Mouse (Mus musculus) intestine, embryonic 14.5 days (tissue): ENCODE results near the gene Ap2m1. TPM values are rescaled to one million over a fixed set of nuclear protein-coding genes. Genes with fewer than 3 reads are reported as not detected.

ENCODE experiments used
- ATAC-seq: fragments of 200-750 bp; cut with Nextera tagmentation; replicated peaks from 2 replicates; pipeline ENCODE4 v1.8.0; 2017; ENCODE audit warnings: low read depth, moderate number of reproducible peaks, moderate TSS enrichment, moderate library complexity; ENCODE audit not compliant: low FRiP score, low TSS enrichment
- DNase-seq: peaks from one replicate; pipeline ENCODE4 v3.0.0-alpha.2; 2018; ENCODE audit warnings: low spot score
- H3K27ac ChIP-seq: fragments of 300-500 bp; sonication (generic); 2 replicates; pipeline ENCODE4 v1.5.1; 2014; ENCODE audit warnings: low read depth, mild to moderate bottlenecking, control low read depth
- H3K27me3 ChIP-seq: fragments of 300-500 bp; sonication (generic); replicated peaks from 2 replicates; pipeline ENCODE4 v1.6.1; 2014; ENCODE audit warnings: low read length, control low read depth; ENCODE audit not compliant: control insufficient read depth, insufficient read depth
- H3K36me3 ChIP-seq: fragments of 300-500 bp; sonication (generic); 2 replicates; pipeline ENCODE4 v1.6.1; 2014; ENCODE audit warnings: low read length, control low read depth; ENCODE audit not compliant: control insufficient read depth, insufficient read depth
- H3K4me1 ChIP-seq: fragments of 300-500 bp; sonication (generic); replicated peaks from 2 replicates; pipeline ENCODE4 v1.6.1; 2014; ENCODE audit warnings: low read length, control low read depth, mixed read lengths; ENCODE audit not compliant: control insufficient read depth, insufficient read depth
- H3K4me2 ChIP-seq: fragments of 300-500 bp; sonication (generic); 2 replicates; pipeline ENCODE4 v1.6.1; 2014; ENCODE audit warnings: low read length
- H3K4me3 ChIP-seq: fragments of 300-500 bp; sonication (generic); 2 replicates; pipeline ENCODE4 v1.5.1; 2014; ENCODE audit warnings: low read depth, low read length, control low read depth, mixed read lengths
- H3K9ac ChIP-seq: fragments of 300-500 bp; sonication (generic); 2 replicates; pipeline ENCODE4 v1.6.1; 2014; ENCODE audit warnings: mild to moderate bottlenecking, low read length
- H3K9me3 ChIP-seq: fragments of 300-500 bp; sonication (generic); 2 replicates; pipeline ENCODE4 v1.6.1; 2016; ENCODE audit warnings: low read length, control low read depth; ENCODE audit not compliant: control insufficient read depth
- WGBS: fragments of 180-500 bp; shearing (Covaris S2); extraction: QIAGEN DNeasy Blood & Tissue Kit; methylation state at CpG from one replicate; pipeline ENCODE4 v1.1.7; 2014; 5-methylcytosine and 5-hydroxymethylcytosine counted together
- polyA plus RNA-seq: library from polyadenylated mRNA; unstranded; fragments of >200 nt; fragmentation: Nextera tagmentation; extraction: Ambion mirVana; gene quantifications from 2 replicates; pipeline ENCODE4 v1.2.1, GENCODE M21; 2014

The Ap2m1 gene
- polyA plus RNA-seq, 1 experiment from 2014 or later: 630 TPM

DNA sequence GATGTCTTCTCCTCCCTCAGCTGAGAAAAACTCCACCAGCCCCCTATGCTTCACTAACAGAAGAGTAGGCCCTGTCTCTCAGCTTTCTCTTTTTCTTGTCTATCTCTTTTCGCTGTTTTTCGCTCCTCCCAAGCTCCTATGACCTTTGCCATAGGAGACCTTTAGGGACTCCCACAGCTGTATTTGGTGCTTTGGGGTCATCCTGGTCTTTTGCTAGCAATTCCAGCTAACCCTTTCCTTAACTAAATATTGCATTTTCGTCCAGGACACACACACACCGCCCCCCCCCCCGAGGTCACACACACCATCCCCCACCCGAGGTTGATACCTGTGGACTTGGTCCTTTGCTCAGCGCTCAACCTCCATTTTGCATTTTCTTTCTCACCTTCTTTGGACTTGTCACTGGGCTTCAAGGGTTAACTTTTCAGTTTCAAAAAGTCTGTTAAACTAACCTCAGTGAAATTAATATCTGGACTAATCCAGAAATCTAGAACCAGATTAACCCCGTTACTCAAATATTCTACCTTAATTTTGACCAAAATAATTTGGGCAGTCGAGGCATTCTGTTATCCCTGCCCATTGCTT, 895 bp downstream of the Ap2m1 start:
- no peak overlapping the region for H3K27ac ChIP-seq
- peak overlapping the region; percentile 88 for H3K9ac ChIP-seq
- ATAC-seq (no peak), DNase-seq (no peak)
- H3K27me3 ChIP-seq: no peaks in the 10 kb centered on the region
- WGBS: 25% methylated on average over 9 of the region's 9 CpGs
- H3K36me3 ChIP-seq: peaks cover 57% of the 10 kb centered on the region
- H3K4me3 ChIP-seq: peak overlapping the region; percentile 81
- H3K4me1 ChIP-seq: peaks cover 19% of the 10 kb centered on the region
- peak overlapping the region; percentile 94 for H3K4me2 ChIP-seq
- no peaks in the 10 kb centered on the region for H3K9me3 ChIP-seq

DNA sequence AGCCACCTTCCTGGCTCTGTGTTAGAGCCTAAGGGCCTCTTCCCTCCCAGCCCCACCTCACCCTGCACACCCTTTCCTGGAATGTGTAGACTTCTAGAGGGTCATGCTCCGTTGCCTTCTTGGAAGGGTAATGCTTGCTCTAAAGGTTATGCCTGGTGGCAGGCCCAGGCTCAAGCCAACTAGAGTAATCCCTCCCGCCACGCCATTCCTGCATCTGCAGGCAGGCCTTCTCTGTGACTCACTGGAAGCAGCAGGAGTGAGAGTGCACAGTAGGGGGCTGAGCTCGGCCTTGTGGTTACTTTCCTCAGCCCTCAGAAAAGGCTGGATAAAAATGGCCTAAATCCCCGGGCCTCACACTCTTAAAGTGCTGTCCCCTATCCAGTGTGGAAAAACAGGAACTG, 1.8 kb downstream of the Ap2m1 start:
- WGBS: 52% methylated on average over 5 of the region's 5 CpGs
- no peak overlapping the region for H3K27ac ChIP-seq
- ATAC-seq: no peak

DNA sequence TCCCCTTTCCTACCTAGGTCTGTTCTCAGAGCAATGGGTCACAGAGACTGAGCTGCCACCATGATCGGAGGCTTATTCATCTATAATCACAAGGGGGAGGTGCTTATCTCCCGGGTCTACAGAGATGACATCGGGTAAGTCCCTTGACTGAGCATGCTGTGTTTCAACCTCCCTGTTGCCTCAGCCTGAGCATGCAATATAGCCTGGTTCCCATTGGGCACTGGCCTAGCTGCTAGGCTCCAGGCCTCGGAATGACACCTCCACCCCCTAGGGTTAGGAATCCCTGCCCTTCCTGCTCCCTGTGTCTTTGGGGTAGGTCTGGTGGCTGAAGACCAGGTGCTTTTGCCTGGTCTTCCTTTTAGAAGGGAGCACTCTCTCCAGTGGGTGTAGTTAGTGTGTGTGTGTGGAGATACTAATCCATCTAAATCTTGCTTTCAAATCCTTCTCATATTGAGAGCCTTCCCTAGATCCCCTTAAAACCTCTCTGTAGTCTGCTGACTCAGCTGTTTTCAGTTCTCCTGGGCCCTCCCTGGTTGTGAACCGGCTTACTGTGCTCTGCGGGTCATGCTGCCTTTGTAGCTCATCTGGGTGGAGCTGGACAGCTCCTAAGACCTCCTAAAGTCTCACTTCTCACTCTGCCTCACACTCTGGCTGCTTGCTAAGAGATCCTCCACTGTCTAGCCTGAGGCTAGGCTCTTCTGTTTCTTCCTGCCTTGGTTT, 2.5 kb downstream of the Ap2m1 start:
- ATAC-seq (no peak), DNase-seq (no peak)
- Histone ChIP-seq H3K4me1 (peaks cover 19% of the 10 kb centered on the region), H3K4me2 (peak overlapping the region; percentile 94), H3K27ac (no peak overlapping the region), H3K9me3 (no peaks in the 10 kb centered on the region), H3K36me3 (peaks cover 61% of the 10 kb centered on the region), H3K9ac (peak overlapping the region; percentile 20; the same call in 1 of the 2 replicates), H3K27me3 (no peaks in the 10 kb centered on the region), H3K4me3 (no peak overlapping the region)
- 48% methylated on average over 6 of the region's 6 CpGs for WGBS

More for the DNA sequence above, 1.8 kb downstream of the Ap2m1 start:
- Histone ChIP-seq H3K36me3 (peaks cover 57% of the 10 kb centered on the region), H3K4me2 (peak overlapping the region; percentile 94), H3K9me3 (no peaks in the 10 kb centered on the region), H3K4me3 (peak overlapping the region; percentile 17), H3K9ac (peak overlapping the region; percentile 20), H3K27me3 (no peaks in the 10 kb centered on the region), H3K4me1 (peaks cover 19% of the 10 kb centered on the region)
- peak; percentile 54 for DNase-seq

DNA sequence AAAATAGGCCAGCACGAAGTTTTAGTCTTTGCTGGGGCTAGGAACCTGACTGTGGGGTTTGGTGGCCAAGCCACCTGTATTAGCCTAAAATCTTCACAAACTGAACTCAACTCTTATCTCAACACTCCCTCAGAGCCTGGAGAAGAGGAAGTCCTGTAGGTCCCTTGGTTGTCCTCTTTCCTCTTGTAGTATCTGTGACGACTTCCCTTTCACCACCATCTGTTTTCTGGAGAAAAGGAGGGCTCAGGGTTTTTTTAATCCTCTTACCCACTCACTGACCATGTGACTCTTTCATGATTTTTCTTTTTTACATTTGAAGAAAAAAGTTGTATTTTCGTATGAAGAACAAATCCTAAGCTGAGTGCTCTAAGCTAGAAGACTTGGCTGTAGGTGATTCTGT, 4.4 kb downstream of the Ap2m1 start:
- H3K4me1 ChIP-seq: peaks cover 19% of the 10 kb centered on the region
- no peak overlapping the region for H3K4me3 ChIP-seq
- no peak overlapping the region for H3K27ac ChIP-seq
- ATAC-seq (no peak), DNase-seq (no peak)
- no peaks in the 10 kb centered on the region for H3K27me3 ChIP-seq
- no peak overlapping the region for H3K9ac ChIP-seq
- no peak overlapping the region for H3K4me2 ChIP-seq
- no peaks in the 10 kb centered on the region for H3K9me3 ChIP-seq
- WGBS: 82% methylated on average over 3 of the region's 3 CpGs
- peaks cover 68% of the 10 kb centered on the region for H3K36me3 ChIP-seq

DNA sequence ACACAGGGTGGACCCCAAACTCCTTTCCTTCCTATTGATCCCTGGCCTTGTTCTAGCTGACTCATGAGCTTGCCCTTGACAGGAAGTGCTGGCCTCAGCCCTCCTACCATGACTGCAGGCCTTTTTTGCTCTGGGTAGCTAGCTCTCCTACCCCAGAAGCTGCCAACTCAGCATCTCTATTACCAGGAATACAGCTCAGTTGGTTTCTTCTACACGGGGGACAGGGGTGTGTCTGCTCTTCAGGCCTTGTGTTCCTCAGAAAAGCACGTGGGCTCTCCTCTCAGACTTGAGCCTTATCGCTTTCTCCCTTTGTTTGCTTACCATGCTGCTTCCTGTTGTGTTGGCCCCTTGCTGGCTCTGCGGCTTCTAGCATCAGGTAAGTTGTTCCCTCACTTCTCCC, 5.2 kb downstream of the Ap2m1 start:
- Histone ChIP-seq H3K27ac (no peak overlapping the region), H3K27me3 (no peaks in the 10 kb centered on the region), H3K4me3 (no peak overlapping the region), H3K36me3 (peaks cover 75% of the 10 kb centered on the region), H3K4me2 (no peak overlapping the region), H3K9ac (no peak overlapping the region), H3K4me1 (peaks cover 19% of the 10 kb centered on the region), H3K9me3 (no peaks in the 10 kb centered on the region)
- DNase-seq (no peak), ATAC-seq (no peak)
- WGBS: 82% methylated on average over 4 of the region's 4 CpGs

DNA sequence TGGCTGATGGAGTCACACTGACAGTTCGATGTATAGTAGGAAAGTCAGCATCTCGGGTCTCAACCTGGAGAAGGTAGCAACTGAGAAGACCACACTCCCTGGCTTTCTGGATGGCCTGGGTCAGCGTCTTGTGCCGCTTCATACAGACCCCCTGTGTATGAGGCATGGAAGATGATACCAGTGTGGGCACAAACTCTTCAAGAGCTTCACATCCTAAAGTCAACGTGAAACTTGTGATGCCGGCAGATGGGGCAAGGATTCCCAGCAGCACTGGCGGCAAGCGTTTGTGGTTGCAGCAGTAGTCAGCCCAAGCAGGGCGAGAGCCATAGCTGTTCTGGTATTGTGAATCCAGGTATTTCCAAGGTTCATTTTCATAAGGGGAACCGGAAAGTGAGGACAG, 10.4 kb downstream of the Ap2m1 start:
- H3K36me3 ChIP-seq: peaks cover 64% of the 10 kb centered on the region
- peaks cover 11% of the 10 kb centered on the region for H3K4me1 ChIP-seq
- no peaks in the 10 kb centered on the region for H3K27me3 ChIP-seq
- H3K4me2 ChIP-seq: no peak overlapping the region
- WGBS: 92% methylated on average over 10 of the region's 10 CpGs
- H3K9me3 ChIP-seq: no peaks in the 10 kb centered on the region
- no peak for DNase-seq
- no peak overlapping the region for H3K4me3 ChIP-seq
- no peak overlapping the region for H3K9ac ChIP-seq
- ATAC-seq: no peak
- no peak overlapping the region for H3K27ac ChIP-seq

DNA sequence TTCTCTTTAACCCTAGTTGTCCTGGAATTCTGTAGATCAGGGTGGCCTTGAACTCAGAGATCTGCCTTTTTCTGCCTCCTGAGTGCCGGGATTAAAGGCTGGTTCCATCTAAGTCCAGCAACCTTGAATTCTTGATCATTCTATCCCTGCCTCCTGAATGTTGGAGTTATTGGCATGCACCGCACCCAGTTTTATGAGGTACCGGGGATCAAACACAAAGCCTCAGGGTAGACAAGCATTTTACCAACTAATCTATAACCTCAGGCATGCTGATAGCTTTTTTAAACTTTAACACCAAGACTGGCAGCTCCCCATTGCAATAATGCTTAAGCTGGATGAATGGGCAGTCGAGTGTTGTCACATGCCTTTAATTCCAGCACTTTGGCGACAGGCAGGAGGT, 12.1 kb downstream of the Ap2m1 start:
- H3K9me3 ChIP-seq: no peaks in the 10 kb centered on the region
- DNase-seq (no peak), ATAC-seq (no peak)
- peak overlapping the region; percentile 95; the same call in 1 of the 2 replicates for H3K4me3 ChIP-seq
- H3K4me2 ChIP-seq: peak overlapping the region; percentile 74
- no peaks in the 10 kb centered on the region for H3K27me3 ChIP-seq
- peak overlapping the region; percentile 34 for H3K27ac ChIP-seq
- peaks cover 63% of the 10 kb centered on the region for H3K36me3 ChIP-seq
- peaks cover 11% of the 10 kb centered on the region for H3K4me1 ChIP-seq
- H3K9ac ChIP-seq: peak overlapping the region; percentile 48; the same call in 1 of the 2 replicates
- 46% methylated on average over 5 of the region's 5 CpGs for WGBS

DNA sequence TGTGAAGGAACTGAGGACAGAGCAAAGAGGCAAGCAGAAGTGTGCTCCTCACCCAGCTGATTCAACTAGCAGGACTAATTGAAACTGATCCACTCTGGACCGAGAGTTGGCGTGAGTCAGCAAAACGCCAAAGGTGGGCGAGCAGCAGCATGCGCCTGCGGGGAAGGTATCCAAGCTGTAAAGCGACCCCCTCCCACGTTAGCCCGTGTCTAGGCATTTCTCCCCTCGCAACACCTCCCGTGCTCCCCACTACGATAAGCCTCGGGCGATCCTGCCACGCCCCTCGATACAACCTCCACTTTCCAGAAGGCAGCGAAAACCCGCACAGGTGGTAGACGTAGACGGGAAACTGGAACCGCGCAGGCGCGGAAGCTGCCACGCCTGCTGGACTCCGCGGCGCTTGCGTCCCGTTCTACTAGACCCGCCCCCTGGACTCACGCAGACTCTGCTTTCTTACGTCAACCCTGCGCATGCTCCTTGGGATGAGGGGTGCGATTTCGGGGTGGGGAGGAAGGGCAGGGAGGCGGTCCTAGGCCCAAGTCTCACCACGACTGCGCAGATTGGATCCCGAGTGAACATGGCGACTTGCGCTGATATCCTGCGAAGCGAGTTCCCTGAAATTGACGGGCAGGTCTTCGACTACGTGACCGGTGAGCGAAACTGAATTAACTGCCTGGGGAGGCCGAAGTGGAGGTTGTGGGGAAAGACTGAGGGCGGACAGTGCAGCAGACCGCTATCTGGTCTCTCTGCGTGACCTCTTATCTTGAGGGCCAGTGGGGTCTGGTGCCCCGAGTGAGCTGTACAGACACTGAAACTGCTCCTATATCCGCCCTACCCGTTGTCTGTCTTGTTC, 13.0 kb downstream of the Ap2m1 start, which contains the start of gene Abcf3:
Gene Abcf3, plus strand, starts transcription at position 482 of the 853 bp plus-strand sequence.
- peak; percentile 93 for DNase-seq
- H3K9ac ChIP-seq: peak within 1 kb of the TSS; percentile 75
- H3K4me1 ChIP-seq: peaks cover 11% of the 10 kb centered on the region
- no peaks in the 10 kb centered on the region for H3K9me3 ChIP-seq
- H3K4me2 ChIP-seq: peak within 1 kb of the TSS; percentile 97
- H3K27me3 ChIP-seq: no peaks in the 10 kb centered on the region
- WGBS: under 1% methylated on average over 56 of the region's 56 CpGs
- ATAC-seq: peak; percentile 96
- peaks cover 63% of the 10 kb centered on the region for H3K36me3 ChIP-seq
- peak within 1 kb of the TSS; percentile 34 for H3K27ac ChIP-seq
- H3K4me3 ChIP-seq: peak within 1 kb of the TSS; percentile 95
